Mouse (Mus musculus): ENCODE data around the gene Uck2. TPM values are rescaled to one million over a fixed set of nuclear protein-coding genes. Genes with fewer than 3 reads are reported as not detected.

Gene Uck2
- polyA plus RNA-seq, 1 experiment from 2014 or later: 120 TPM

GRCm38 (mm10) chr1:167246275-167246674, 38.8 kb downstream of the Uck2 start:
- no peaks in the 10 kb centered on the region for H3K36me3 ChIP-seq (replicated peaks; ENCODE audit: control insufficient read depth, insufficient read depth, low read depth, low read length)
- no peak overlapping the region for H3K9ac ChIP-seq (replicated peaks; ENCODE audit: low read length)
- 81% methylated on average over 9 of the region's 9 CpGs for WGBS
- ATAC-seq (replicated peaks; ENCODE audit: insufficient number of reproducible peaks, low FRiP score, low TSS enrichment, low read depth): no peak
- H3K27me3 ChIP-seq (ENCODE audit: control insufficient read depth, insufficient read depth, low read length): no peaks in the 10 kb centered on the region
- no peaks in the 10 kb centered on the region for H3K9me3 ChIP-seq (replicated peaks; ENCODE audit: control insufficient read depth, low read length)
- H3K4me2 ChIP-seq (ENCODE audit: low read depth, low read length): no peak overlapping the region
- DNase-seq (ENCODE audit: low spot score): no peak
- H3K27ac ChIP-seq (replicated peaks; ENCODE audit: low read depth, low read length): no peak overlapping the region
- H3K4me3 ChIP-seq (ENCODE audit: low read depth, low read length): no peak overlapping the region
- peaks cover 2% of the 10 kb centered on the region; the same call in 1 of the 2 replicates for H3K4me1 ChIP-seq (ENCODE audit: control insufficient read depth, insufficient read depth, low read length)

GRCm38 (mm10) chr1:167245180-167245641, 39.9 kb downstream of the Uck2 start:
- H3K4me1 ChIP-seq (ENCODE audit: control insufficient read depth, insufficient read depth, low read length): peaks cover 2% of the 10 kb centered on the region; the same call in 1 of the 2 replicates
- H3K27me3 ChIP-seq (ENCODE audit: control insufficient read depth, insufficient read depth, low read length): no peaks in the 10 kb centered on the region
- no peak for DNase-seq (ENCODE audit: low spot score)
- WGBS: 76% methylated on average over 9 of the region's 9 CpGs
- no peak overlapping the region for H3K27ac ChIP-seq (replicated peaks; ENCODE audit: low read depth, low read length)
- H3K4me2 ChIP-seq (ENCODE audit: low read depth, low read length): no peak overlapping the region; the same call in 1 of the 2 replicates
- no peak overlapping the region for H3K9ac ChIP-seq (replicated peaks; ENCODE audit: low read length)
- no peak for ATAC-seq (replicated peaks; ENCODE audit: insufficient number of reproducible peaks, low FRiP score, low TSS enrichment, low read depth)
- H3K9me3 ChIP-seq (replicated peaks; ENCODE audit: control insufficient read depth, low read length): no peaks in the 10 kb centered on the region
- H3K4me3 ChIP-seq (ENCODE audit: low read depth, low read length): no peak overlapping the region
- H3K36me3 ChIP-seq (replicated peaks; ENCODE audit: control insufficient read depth, insufficient read depth, low read depth, low read length): no peaks in the 10 kb centered on the region

- Histone ChIP-seq H3K27me3 (ENCODE audit: control insufficient read depth, insufficient read depth, low read length) (no peaks in the 10 kb centered on the region), H3K9ac (replicated peaks; ENCODE audit: low read length) (no peak overlapping the region), H3K4me3 (ENCODE audit: low read depth, low read length) (no peak overlapping the region), H3K4me2 (ENCODE audit: low read depth, low read length) (no peak overlapping the region), H3K36me3 (replicated peaks; ENCODE audit: control insufficient read depth, insufficient read depth, low read depth, low read length) (no peaks in the 10 kb centered on the region), H3K4me1 (ENCODE audit: control insufficient read depth, insufficient read depth, low read length) (peaks cover 2% of the 10 kb centered on the region; the same call in 1 of the 2 replicates), H3K27ac (replicated peaks; ENCODE audit: low read depth, low read length) (no peak overlapping the region), H3K9me3 (replicated peaks; ENCODE audit: control insufficient read depth, low read length) (no peaks in the 10 kb centered on the region)
- WGBS: 45% methylated on average over 7 of the region's 7 CpGs
- ATAC-seq (replicated peaks; ENCODE audit: insufficient number of reproducible peaks, low FRiP score, low TSS enrichment, low read depth) (0 out of 2 replicates have a peak, but pooled peaks have one; percentile 24), DNase-seq (ENCODE audit: low spot score) (no peak)
These were observed 42.9 kb downstream of the Uck2 start for GRCm38 (mm10) chr1:167242191-167242681.

GRCm38 (mm10) chr1:167241487-167241886, 43.6 kb downstream of the Uck2 start:
- no peaks in the 10 kb centered on the region for H3K27me3 ChIP-seq (ENCODE audit: control insufficient read depth, insufficient read depth, low read length)
- no peak overlapping the region for H3K4me2 ChIP-seq (ENCODE audit: low read depth, low read length)
- WGBS: 67% methylated on average over 3 of the region's 3 CpGs
- peaks cover 2% of the 10 kb centered on the region; the same call in 1 of the 2 replicates for H3K4me1 ChIP-seq (ENCODE audit: control insufficient read depth, insufficient read depth, low read length)
- DNase-seq (ENCODE audit: low spot score) (no peak), ATAC-seq (replicated peaks; ENCODE audit: insufficient number of reproducible peaks, low FRiP score, low TSS enrichment, low read depth) (no peak)
- H3K9me3 ChIP-seq (replicated peaks; ENCODE audit: control insufficient read depth, low read length): no peaks in the 10 kb centered on the region
- no peaks in the 10 kb centered on the region for H3K36me3 ChIP-seq (replicated peaks; ENCODE audit: control insufficient read depth, insufficient read depth, low read depth, low read length)
- no peak overlapping the region for H3K4me3 ChIP-seq (ENCODE audit: low read depth, low read length)
- H3K27ac ChIP-seq (replicated peaks; ENCODE audit: low read depth, low read length): no peak overlapping the region
- no peak overlapping the region for H3K9ac ChIP-seq (replicated peaks; ENCODE audit: low read length)

- WGBS: 26% methylated on average over 5 of the region's 5 CpGs
- Histone ChIP-seq H3K4me1 (ENCODE audit: control insufficient read depth, insufficient read depth, low read length) (peaks cover 2% of the 10 kb centered on the region; the same call in 1 of the 2 replicates), H3K27ac (replicated peaks; ENCODE audit: low read depth, low read length) (no peak overlapping the region)
These were observed 44.8 kb downstream of the Uck2 start for GRCm38 (mm10) chr1:167240361-167240760.

GRCm38 (mm10) chr1:167239916-167240315, 45.2 kb downstream of the Uck2 start:
- H3K4me2 ChIP-seq (ENCODE audit: low read depth, low read length): no peak overlapping the region
- H3K27ac ChIP-seq (replicated peaks; ENCODE audit: low read depth, low read length): no peak overlapping the region
- no peak for DNase-seq (ENCODE audit: low spot score)
- WGBS: 39% methylated on average over 12 of the region's 12 CpGs
- H3K36me3 ChIP-seq (replicated peaks; ENCODE audit: control insufficient read depth, insufficient read depth, low read depth, low read length): no peaks in the 10 kb centered on the region; the same call in 1 of the 2 replicates
- H3K4me1 ChIP-seq (ENCODE audit: control insufficient read depth, insufficient read depth, low read length): peaks cover 2% of the 10 kb centered on the region; the same call in 1 of the 2 replicates
- no peak overlapping the region for H3K4me3 ChIP-seq (ENCODE audit: low read depth, low read length)
- H3K27me3 ChIP-seq (ENCODE audit: control insufficient read depth, insufficient read depth, low read length): no peaks in the 10 kb centered on the region
- no peaks in the 10 kb centered on the region for H3K9me3 ChIP-seq (replicated peaks; ENCODE audit: control insufficient read depth, low read length)
- ATAC-seq (replicated peaks; ENCODE audit: insufficient number of reproducible peaks, low FRiP score, low TSS enrichment, low read depth): no peak
- H3K9ac ChIP-seq (replicated peaks; ENCODE audit: low read length): no peak overlapping the region

More at GRCm38 (mm10) chr1:167240361-167240760, 44.8 kb downstream of the Uck2 start:
- DNase-seq (ENCODE audit: low spot score): no peak
- H3K36me3 ChIP-seq (replicated peaks; ENCODE audit: control insufficient read depth, insufficient read depth, low read depth, low read length): no peaks in the 10 kb centered on the region
- H3K4me2 ChIP-seq (ENCODE audit: low read depth, low read length): no peak overlapping the region
- no peaks in the 10 kb centered on the region for H3K27me3 ChIP-seq (ENCODE audit: control insufficient read depth, insufficient read depth, low read length)
- ATAC-seq (replicated peaks; ENCODE audit: insufficient number of reproducible peaks, low FRiP score, low TSS enrichment, low read depth): no peak
- no peak overlapping the region for H3K4me3 ChIP-seq (ENCODE audit: low read depth, low read length)
- H3K9me3 ChIP-seq (replicated peaks; ENCODE audit: control insufficient read depth, low read length): no peaks in the 10 kb centered on the region
- H3K9ac ChIP-seq (replicated peaks; ENCODE audit: low read length): no peak overlapping the region

GRCm38 (mm10) chr1:167237798-167238197, 47.3 kb downstream of the Uck2 start:
- Histone ChIP-seq H3K4me1 (ENCODE audit: control insufficient read depth, insufficient read depth, low read length) (peaks cover 2% of the 10 kb centered on the region; the same call in 1 of the 2 replicates), H3K27me3 (ENCODE audit: control insufficient read depth, insufficient read depth, low read length) (no peaks in the 10 kb centered on the region)
- 87% methylated on average over 11 of the region's 11 CpGs for WGBS

GRCm38 (mm10) chr1:167236790-167237189, 48.3 kb downstream of the Uck2 start:
- DNase-seq (ENCODE audit: low spot score): no peak
- Histone ChIP-seq H3K27me3 (ENCODE audit: control insufficient read depth, insufficient read depth, low read length) (no peaks in the 10 kb centered on the region), H3K4me1 (ENCODE audit: control insufficient read depth, insufficient read depth, low read length) (no peaks in the 10 kb centered on the region), H3K4me2 (ENCODE audit: low read depth, low read length) (no peak overlapping the region), H3K9me3 (replicated peaks; ENCODE audit: control insufficient read depth, low read length) (no peaks in the 10 kb centered on the region), H3K4me3 (ENCODE audit: low read depth, low read length) (no peak overlapping the region), H3K9ac (replicated peaks; ENCODE audit: low read length) (no peak overlapping the region), H3K36me3 (replicated peaks; ENCODE audit: control insufficient read depth, insufficient read depth, low read depth, low read length) (no peaks in the 10 kb centered on the region; the same call in none of the 2 replicates), H3K27ac (replicated peaks; ENCODE audit: low read depth, low read length) (no peak overlapping the region)
- no peak for ATAC-seq (replicated peaks; ENCODE audit: insufficient number of reproducible peaks, low FRiP score, low TSS enrichment, low read depth)
- 82% methylated on average over 8 of the region's 8 CpGs for WGBS

More at GRCm38 (mm10) chr1:167237798-167238197, 47.3 kb downstream of the Uck2 start:
- no peak overlapping the region for H3K4me3 ChIP-seq (ENCODE audit: low read depth, low read length)
- no peaks in the 10 kb centered on the region; the same call in none of the 2 replicates for H3K36me3 ChIP-seq (replicated peaks; ENCODE audit: control insufficient read depth, insufficient read depth, low read depth, low read length)
- DNase-seq (ENCODE audit: low spot score) (no peak), ATAC-seq (replicated peaks; ENCODE audit: insufficient number of reproducible peaks, low FRiP score, low TSS enrichment, low read depth) (no peak; the same call in 1 of the 2 replicates)
- H3K9me3 ChIP-seq (replicated peaks; ENCODE audit: control insufficient read depth, low read length): no peaks in the 10 kb centered on the region
- H3K4me2 ChIP-seq (ENCODE audit: low read depth, low read length): no peak overlapping the region
- no peak overlapping the region for H3K27ac ChIP-seq (replicated peaks; ENCODE audit: low read depth, low read length)
- H3K9ac ChIP-seq (replicated peaks; ENCODE audit: low read length): no peak overlapping the region
